Mouse (Mus musculus) spleen, embryonic (tissue): ENCODE measurements at regions not wholly inside any gene's neighbourhood (a gene's known extent, or its start where the extent isn't known, plus 50 kb on each side); places are given as distances from the start of the nearest gene placed in this dataset.

ENCODE experiments used
- CTCF ChIA-PET: fragments of 350-600 bp; sonication (Branson Sonifier 250); formaldehyde crosslinking; loops from one replicate; lab custom pipeline; 2022; lab: Charles Lee

- CTCF ChIA-PET: no interaction called here
Observed at GRCm38 (mm10) chr12:112235841-112236240, 89.8 kb downstream of the Kif26a start.

DNA sequence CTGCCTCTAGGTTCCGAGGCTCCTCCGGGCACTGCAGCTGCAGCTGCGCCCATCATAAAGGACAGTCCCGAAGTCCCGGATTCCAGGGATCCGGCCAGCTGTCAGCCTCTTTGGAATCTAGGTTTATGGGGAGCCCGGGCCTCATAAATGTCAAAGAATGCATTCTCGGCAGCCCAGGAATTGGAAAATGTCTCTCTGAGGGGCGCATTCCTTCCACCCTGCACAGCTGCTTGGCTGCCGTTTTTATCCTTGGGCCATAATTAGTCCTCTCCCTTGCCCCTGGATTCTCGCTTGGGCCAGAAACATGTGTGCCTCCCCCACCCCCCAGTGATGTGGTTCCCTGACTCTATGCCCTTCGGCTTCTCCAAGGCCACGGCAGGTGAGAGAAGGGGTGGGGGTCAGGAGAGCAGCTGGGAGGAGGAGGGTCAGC lies 91.1 kb downstream of the Kif26a start:
- CTCF ChIA-PET: no interaction called here

DNA sequence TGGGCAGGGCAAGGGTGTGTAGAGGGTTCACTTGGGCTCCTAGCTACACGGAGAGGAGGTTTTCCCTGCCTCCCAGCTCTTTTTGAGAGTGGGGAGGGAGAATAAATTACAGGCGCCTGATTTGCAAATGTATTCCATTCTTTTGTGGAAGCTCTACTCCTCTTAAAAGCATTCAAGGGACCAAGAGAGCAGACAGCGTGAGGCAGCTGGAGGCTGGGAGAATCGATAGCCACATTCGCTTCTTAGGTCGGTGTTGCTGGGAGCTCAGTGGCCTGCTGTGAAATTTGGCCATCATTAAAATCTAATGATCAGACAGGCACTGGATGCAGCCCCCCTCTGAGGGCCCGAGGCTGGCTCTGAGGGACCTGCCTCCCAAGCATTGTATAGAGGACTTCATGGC lies 92.8 kb downstream of the Kif26a start:
- CTCF ChIA-PET: no interaction called here

DNA sequence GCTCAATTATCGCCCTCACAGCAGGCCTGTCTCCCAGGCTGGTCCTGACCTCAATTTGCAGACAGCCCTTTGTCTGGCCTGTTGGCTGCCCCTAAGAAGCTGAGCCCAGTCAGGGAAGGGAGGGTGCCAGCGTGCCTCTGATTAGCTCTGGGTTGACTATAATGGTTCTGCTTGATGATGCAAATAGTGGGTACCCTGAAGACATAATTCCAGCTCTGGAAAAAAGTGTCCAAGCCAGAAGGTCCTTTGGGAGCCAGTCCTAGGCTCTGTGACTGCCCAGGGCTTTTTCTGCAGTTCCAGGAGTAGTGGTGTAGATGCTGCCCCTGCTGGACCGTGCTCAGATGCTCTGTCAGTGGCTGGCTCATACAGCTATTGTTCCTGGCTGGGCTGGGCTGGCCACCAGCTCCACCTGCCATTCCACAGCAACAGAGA lies 95.7 kb downstream of the Kif26a start:
- CTCF ChIA-PET: no interaction called here

GRCm38 (mm10) chr12:112243231-112243630 lies 97.2 kb downstream of the Kif26a start:
- CTCF ChIA-PET: no interaction called here

DNA sequence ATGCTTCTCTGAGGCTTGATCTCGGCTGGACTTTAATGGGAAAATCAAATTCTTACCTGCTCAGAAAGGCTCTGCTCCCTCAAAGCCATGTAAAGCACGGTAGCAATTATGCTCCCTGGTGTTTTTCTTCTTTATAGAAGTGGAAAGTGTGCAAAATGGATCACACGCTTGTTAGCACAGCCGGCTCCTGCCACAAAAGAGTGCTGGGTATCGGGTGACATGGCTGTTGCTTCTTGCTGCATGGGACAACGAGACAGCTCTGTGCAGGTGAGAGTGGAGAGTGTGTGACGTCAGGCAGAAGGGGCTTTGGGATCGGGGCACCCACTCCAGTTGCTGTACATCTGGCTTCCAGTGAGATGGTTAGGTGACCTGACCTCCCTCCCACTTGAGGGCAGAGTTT lies 104.9 kb downstream of the Kif26a start:
- CTCF ChIA-PET: no interaction called here

- CTCF ChIA-PET: no interaction called here
Observed at GRCm38 (mm10) chr12:112253461-112253860, 107.5 kb downstream of the Kif26a start.

GRCm38 (mm10) chr12:112255223-112255622 lies 109.2 kb downstream of the Kif26a start:
- CTCF ChIA-PET: no interaction called here

- CTCF ChIA-PET: no interaction called here
Observed at GRCm38 (mm10) chr12:112257691-112258090, 111.7 kb downstream of the Kif26a start.

- CTCF ChIA-PET: no interaction called here
Observed at GRCm38 (mm10) chr12:112263283-112264056, 117.5 kb downstream of the Kif26a start.

- CTCF ChIA-PET: no interaction called here
Observed at GRCm38 (mm10) chr12:112264201-112264600, 118.2 kb downstream of the Kif26a start.

DNA sequence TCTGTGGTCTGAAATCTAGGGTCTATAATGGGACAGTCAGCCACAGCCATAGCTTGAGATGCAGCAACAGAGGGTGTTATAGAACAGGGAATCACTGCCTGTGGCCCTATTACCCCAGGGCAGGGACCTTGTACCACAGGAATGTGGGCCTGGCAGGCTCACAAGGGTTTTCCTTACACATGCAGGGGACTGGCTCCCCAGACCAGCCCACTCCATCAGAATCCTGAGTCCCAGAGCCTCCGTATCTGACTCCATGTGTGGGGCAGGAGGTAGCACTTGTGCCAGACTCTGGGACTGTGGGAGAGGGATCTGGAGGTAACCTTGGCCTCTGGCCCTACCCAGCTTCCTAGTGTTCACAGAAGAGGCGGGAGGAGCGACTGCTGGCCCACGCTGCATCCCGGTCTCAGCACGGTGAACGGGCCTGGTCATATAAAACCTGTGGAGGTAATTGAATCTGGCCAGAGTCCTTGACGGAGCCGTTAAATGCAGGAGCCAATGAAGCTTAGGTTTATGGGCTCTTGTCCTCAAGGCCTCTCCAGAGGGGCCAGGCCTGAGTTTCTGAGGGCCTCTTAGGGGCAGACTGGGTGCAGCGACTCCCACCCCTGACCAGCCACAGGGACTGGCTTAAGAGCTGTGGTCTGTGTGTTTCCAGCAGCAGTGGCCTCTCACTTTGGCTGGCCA lies 119.4 kb downstream of the Kif26a start:
- CTCF ChIA-PET: no interaction called here

DNA sequence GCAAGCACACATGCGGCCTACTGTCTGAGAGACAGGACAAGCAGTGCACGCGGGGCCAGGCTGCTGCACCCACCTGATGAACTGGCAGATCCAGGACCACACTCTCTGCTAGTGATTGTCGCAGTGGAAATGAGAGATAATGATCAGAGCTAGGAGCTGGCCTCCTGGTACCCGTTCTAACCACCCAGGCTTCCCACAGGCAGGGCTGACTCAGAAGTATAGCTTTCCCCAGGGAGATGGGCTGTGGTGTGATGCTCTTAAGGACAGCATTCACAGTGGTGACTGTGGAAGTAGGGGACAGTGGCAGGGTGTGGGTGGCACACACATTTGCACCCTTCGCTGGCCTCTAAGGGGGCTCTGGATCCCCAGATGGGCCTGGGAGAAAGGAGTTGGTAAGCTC lies 128.0 kb downstream of the Kif26a start:
- CTCF ChIA-PET: no interaction called here

GRCm38 (mm10) chr12:112274756-112275155 lies 128.7 kb downstream of the Kif26a start:
- CTCF ChIA-PET: interaction anchor here (0.6 kb wide), 1 partner anchor 11 kb away, joined by 3 read pairs; no protein-coding TSS in a partner anchor

DNA sequence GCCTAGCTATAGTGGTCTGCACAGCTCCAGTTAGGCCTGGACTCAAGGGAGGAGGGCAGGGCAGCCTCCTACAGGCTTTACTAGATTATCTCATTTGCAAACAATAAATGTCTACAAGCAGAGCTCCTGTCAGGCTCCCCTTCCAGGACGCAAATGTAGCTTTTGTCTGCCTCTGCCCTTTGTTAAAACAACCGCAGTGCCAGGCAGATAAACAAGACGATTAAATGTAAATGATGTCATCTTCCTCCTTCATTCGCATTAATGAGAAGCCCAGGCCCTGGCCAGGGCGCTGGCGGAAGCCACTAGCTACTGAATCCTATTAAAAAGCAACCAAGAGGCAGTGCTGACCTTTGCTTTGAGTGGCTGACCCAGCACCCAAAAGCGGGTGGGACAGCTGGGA lies 130.6 kb downstream of the Kif26a start:
- CTCF ChIA-PET: no interaction called here

GRCm38 (mm10) chr12:112277511-112277910 lies 131.5 kb downstream of the Kif26a start:
- CTCF ChIA-PET: no interaction called here

DNA sequence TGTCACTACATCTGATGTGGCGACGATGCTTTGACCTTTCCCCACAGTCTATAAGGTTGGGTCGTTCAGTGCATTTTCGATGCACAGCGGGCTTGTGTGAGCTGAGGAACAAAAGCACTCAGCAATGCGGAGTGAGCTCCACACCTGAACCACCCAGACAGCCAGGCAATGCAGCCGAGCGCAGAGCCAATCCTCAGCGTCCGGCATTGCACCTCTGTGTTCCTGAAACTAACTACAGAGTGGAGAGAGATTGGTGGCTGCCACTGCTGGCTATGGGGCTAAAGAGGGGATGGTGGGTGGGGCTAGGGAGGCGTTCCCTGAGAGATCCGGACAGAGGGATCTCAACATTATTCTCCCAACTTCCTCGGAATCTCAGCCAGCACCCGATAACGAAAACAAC lies 139.1 kb downstream of the Kif26a start:
- CTCF ChIA-PET: interaction anchor here (0.6 kb wide), 1 partner anchor 10 kb away, joined by 3 read pairs; no protein-coding TSS in a partner anchor

DNA sequence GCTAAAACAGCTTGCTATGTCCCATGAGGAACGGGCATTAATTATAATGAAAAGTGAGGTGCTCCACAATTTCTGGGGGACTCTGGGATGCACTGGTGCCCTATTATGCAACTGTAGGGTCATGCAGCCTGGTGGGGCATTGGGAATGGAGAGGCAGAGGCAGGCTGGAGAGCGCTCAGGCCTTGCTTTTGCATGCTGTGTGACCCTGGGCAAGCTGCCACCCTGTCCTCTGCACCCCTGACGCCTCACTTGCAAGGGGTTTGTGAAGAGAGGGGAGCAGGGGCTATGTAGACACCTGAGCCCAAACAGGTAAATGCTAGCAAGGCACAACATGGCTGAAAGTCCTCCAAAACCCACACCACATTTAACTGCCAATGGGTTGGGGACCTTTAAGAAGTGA lies 142.8 kb downstream of the Kif26a start:
- CTCF ChIA-PET: no interaction called here

DNA sequence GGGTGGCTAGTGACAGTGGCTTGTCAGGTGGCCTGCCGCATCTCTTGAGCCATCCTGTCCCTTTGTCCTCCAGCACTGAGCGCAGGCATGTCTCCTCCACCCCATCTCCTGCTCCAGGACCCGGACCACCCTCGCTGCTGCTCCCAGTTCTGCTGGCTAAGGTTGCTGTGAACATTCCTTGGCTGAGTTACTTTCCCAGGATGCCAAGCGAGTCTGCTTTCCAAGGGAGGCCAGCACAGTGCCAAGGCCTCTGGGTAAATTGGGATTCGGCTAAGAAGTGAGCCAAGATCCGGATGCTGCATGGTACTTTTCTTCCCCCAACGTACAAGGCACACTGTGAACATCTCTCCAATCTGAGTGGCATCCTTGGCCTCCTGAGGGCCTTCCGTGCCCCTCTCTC lies 144.3 kb downstream of the Kif26a start:
- CTCF ChIA-PET: interaction anchor here (0.6 kb wide), 1 partner anchor 35 kb away, joined by 3 read pairs; no protein-coding TSS in a partner anchor

GRCm38 (mm10) chr12:112291748-112292561 lies 145.9 kb downstream of the Kif26a start:
- CTCF ChIA-PET: no interaction called here

GRCm38 (mm10) chr12:112293105-112293504 lies 147.1 kb downstream of the Kif26a start:
- CTCF ChIA-PET: no interaction called here

GRCm38 (mm10) chr12:112295337-112295941 lies 149.4 kb downstream of the Kif26a start:
- CTCF ChIA-PET: no interaction called here
